Mouse (Mus musculus) cortical plate, adult 2 months (tissue): ENCODE results near the gene Atp13a2.

Experiments
- CTCF ChIP-seq: fragments of 200-500 bp; IDR thresholded peaks from 2 replicates; pipeline ENCODE4 v1.5.1; 2011; ENCODE audit warnings: mild to moderate bottlenecking, control low read depth, low read length; ENCODE audit not compliant: insufficient read depth; ENCODE audit errors: extremely low read depth
- POLR2A ChIP-seq: fragments of 200-500 bp; IDR thresholded peaks from 2 replicates; pipeline ENCODE4 v1.6.1; 2011; ENCODE audit warnings: mild to moderate bottlenecking, low read length, control low read depth; ENCODE audit not compliant: insufficient read depth; ENCODE audit errors: extremely low read depth

DNA sequence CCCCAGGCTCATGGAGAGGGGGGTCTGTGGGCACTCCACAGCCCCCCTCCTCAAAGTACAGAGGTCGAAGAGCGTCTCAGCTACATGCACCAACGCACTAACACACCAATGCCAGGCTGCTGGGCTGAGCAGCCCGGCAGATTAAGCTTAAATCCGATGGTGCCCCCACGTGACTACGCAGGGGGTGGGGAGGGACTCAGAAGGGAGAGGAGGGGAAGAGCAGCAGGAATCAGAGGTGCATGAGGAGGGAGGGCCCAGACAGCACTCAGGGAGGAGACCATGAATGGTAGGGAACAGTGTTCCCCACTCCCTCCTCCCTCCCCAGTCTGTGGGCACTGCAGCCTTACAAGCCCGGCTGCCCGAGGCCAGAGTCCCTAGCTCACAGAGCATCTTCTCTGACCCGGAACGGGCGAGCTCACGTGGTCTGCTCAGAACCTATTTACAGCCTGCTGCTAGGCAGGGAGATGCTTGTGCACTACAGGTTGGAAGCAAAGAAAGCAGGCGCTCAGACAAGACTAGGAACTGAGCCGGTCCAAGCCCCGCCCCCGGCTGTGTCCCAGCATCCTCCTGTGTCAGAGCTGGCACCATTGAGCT lies 67.0 kb downstream of the Atp13a2 start:
- no peak for TF ChIP-seq CTCF
- peak; percentile 73 for TF ChIP-seq POLR2A
